ENCODE assay signal across 8 mouse cellular contexts in genomic region chr8:85661995-85662394, GRCm38 (mm10). TPM values are rescaled to one million over a fixed set of nuclear protein-coding genes. Genes with fewer than 3 reads are reported as not detected.
A peak's percentile ranks its signal among the peaks of the same experiment; 100 is the strongest.
DNase-seq lines count a peak whose midpoint lies in the region; ATAC-seq and TF ChIP-seq lines count a peak whose summit lies in the region.

No protein-coding gene starts in this region.

- no peak overlapping the region for H3K4me2 ChIP-seq in embryonic facial prominence, embryonic 14.5 days (ENCODE audit: low read depth, low read length)
- no peak overlapping the region for H3K4me2 ChIP-seq in kidney, postnatal 0 days (ENCODE audit: low read length)

- peak; percentile 71 for TF ChIP-seq CTCF in kidney, postnatal 0 days (IDR thresholded peaks at IDR 0.05; ENCODE audit: low read depth)
- peak; percentile 28; the same call in 1 of the 2 replicates for TF ChIP-seq CTCF in lung, adult 2 months (IDR thresholded peaks at IDR 0.05; ENCODE audit: insufficient read depth, low read length)

- H3K4me1 ChIP-seq in embryonic facial prominence, embryonic 14.5 days (ENCODE audit: control insufficient read depth, insufficient read depth, low read length) = no peaks in the 10 kb centered on the region
- no peaks in the 10 kb centered on the region for H3K4me1 ChIP-seq in kidney, postnatal 0 days (replicated peaks; ENCODE audit: insufficient read depth, low read length)
- H3K4me1 ChIP-seq in lung, adult 2 months (ENCODE audit: control insufficient read depth, insufficient read depth, low read length) = no peaks in the 10 kb centered on the region

- no peaks in the 10 kb centered on the region for H3K9me3 ChIP-seq in embryonic facial prominence, embryonic 14.5 days (ENCODE audit: control insufficient read depth, low read length)
- no peaks in the 10 kb centered on the region for H3K9me3 ChIP-seq in kidney, postnatal 0 days (replicated peaks; ENCODE audit: low read length)

- no peak overlapping the region for H3K9ac ChIP-seq in embryonic facial prominence, embryonic 14.5 days (ENCODE audit: low read depth, low read length)
- H3K9ac ChIP-seq in kidney, postnatal 0 days (ENCODE audit: low read depth, low read length) = no peak overlapping the region

- H3K36me3 ChIP-seq in embryonic facial prominence, embryonic 14.5 days (ENCODE audit: control insufficient read depth, insufficient read depth, low read length) = no peaks in the 10 kb centered on the region
- no peaks in the 10 kb centered on the region for H3K36me3 ChIP-seq in kidney, postnatal 0 days (ENCODE audit: insufficient read depth, low read length)

- no peak for TF ChIP-seq POLR2A in lung, adult 2 months (IDR thresholded peaks at IDR 0.05; ENCODE audit: borderline replicate concordance, extremely low read depth, low read depth, low read length)

- 45% methylated on average over 5 of the region's 5 CpGs for WGBS in embryonic facial prominence, embryonic 14.5 days
- WGBS in kidney, postnatal 0 days = 61% methylated on average over 5 of the region's 5 CpGs
- 54% methylated on average over 5 of the region's 5 CpGs for WGBS in lung, adult 2 months

- ATAC-seq in cerebellum, adult (ENCODE audit: insufficient number of reproducible peaks, low FRiP score, low TSS enrichment) = no peak
- peak; percentile 63 for ATAC-seq in embryonic facial prominence, embryonic 14.5 days (ENCODE audit: low read depth)
- no peak for ATAC-seq in kidney, postnatal 0 days (replicated peaks; ENCODE audit: low FRiP score, low read depth)

- H3K4me3 ChIP-seq in embryonic facial prominence, embryonic 14.5 days (ENCODE audit: low read depth, low read length) = no peak overlapping the region
- no peak overlapping the region for H3K4me3 ChIP-seq in kidney, postnatal 0 days (replicated peaks; ENCODE audit: low read depth, low read length)
- H3K4me3 ChIP-seq in lung, adult 2 months (replicated peaks; ENCODE audit: extremely low read depth, low read depth, low read length) = no peak overlapping the region

- no peaks in the 10 kb centered on the region for H3K27me3 ChIP-seq in embryonic facial prominence, embryonic 14.5 days (replicated peaks; ENCODE audit: control insufficient read depth, insufficient read depth, low read length)
- H3K27me3 ChIP-seq in kidney, postnatal 0 days (ENCODE audit: insufficient read depth, low read length) = no peaks in the 10 kb centered on the region

- DNase-seq in cerebellum, adult 11 months = peak; percentile 46
- DNase-seq in urinary bladder, postnatal 14 days (ENCODE audit: low spot score) = peak; percentile 60
- DNase-seq in urinary bladder, postnatal 10 days (ENCODE audit: low spot score) = no peak
- peak; percentile 59 for DNase-seq in embryonic facial prominence, embryonic 14.5 days (ENCODE audit: low spot score)
- DNase-seq in kidney, postnatal 0 days (ENCODE audit: low spot score) = peak; percentile 73
- DNase-seq in lung, adult 2 months = peak; percentile 47
- DNase-seq in spleen, adult 12 weeks (ENCODE audit: low spot score) = peak; percentile 19

- H3K27ac ChIP-seq in embryonic facial prominence, embryonic 14.5 days (replicated peaks; ENCODE audit: low read depth, low read length) = no peak overlapping the region
- no peak overlapping the region for H3K27ac ChIP-seq in kidney, postnatal 0 days

RNA-seq across cellular contexts. Expression of gene Neto2, which starts 38.7 kb away (rescaled TPM):
- polyA plus RNA-seq in embryonic facial prominence, embryonic 14.5 days (2014; fragmentation: Nextera tagmentation; extraction: Ambion mirVana) = 12.5 and 13.9 TPM in 2 replicates
- polyA plus RNA-seq in kidney, postnatal 0 days (2015; fragmentation: Nextera tagmentation; extraction: Ambion mirVana) = 10.6 and 10.8 TPM in 2 replicates
- 0.42 and 0.67 TPM in 2 replicates for polyA plus RNA-seq in lung, adult 2 months (2012; rRNA removed)
